Mouse (Mus musculus): Measurements from ENCODE around the gene Hspa5. TPM values are rescaled to one million over a fixed set of nuclear protein-coding genes. Genes with fewer than 3 reads are reported as not detected.

The Hspa5 gene
- polyA plus RNA-seq, 1 experiment = 520 TPM

DNA sequence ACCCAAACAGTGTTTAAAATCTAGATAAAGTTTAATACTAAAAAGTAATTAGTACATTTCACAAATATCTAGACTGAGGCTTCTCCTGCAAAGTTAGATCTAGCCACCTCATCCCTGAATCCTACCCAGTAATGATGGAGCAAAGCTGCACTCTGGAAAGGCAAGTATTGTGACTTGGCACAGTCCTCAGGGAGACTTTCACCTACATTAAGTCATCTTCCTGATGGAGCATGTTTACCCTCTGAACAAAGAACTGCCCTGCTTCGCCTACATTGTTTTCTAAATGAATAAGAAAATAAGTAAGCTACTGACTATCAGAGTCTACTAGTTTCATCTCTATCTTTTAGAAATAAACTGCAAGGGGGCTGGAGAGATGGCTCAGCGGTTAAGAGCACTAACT, 46.7 kb downstream of the Hspa5 start:
- H3K79me2 ChIP-seq (ENCODE audit: control insufficient read depth, insufficient read depth) = peaks cover 62% of the 10 kb centered on the region
- TF ChIP-seq MAX (IDR thresholded peaks at IDR 0.05) (no peak), CEBPB (IDR thresholded peaks at IDR 0.05; ENCODE audit: low read depth) (no peak)
- H3K36me3 ChIP-seq (ENCODE audit: control insufficient read depth, insufficient read depth) = peaks cover 88% of the 10 kb centered on the region

DNA sequence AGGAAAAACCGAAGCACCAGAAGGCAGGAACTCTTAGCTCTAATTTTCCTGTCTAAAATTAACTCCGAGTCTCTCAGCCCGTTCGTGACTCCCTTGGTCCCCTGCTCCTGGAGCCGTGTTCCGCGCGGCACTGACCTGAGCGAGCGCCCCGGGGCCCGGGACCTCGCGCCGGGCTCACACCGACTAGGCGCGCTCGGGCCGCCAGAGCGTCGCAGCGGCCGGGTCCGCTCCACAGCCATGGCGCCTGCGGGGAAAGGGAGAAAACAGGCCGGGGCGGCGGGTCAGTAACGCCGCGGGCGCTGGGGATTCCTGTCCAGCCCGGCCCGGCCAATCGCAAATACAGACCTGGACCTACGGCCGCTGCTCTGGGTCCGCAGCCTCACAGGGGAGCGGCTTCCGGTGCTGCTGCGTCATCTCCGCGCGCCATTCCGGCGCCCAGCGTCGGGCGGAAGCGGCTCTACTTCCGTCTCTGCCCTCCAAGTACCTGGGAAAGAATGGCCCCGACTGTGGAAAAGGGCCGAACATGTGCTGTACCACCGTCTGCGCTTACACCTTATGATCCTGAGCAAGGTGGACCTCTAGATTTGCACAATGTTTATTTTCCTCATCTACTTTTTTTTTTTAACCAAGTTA, 54.2 kb downstream of the Hspa5 start, which contains the start of gene Fbxw2:
Fbxw2 (minus strand) TSS at position 485 of the 633 bp plus-strand sequence.
- Histone ChIP-seq H3ac (ENCODE audit: control insufficient read depth, insufficient read length, low read depth) (peak within 1 kb of the TSS; percentile 96), H3K27me3 (ENCODE audit: control insufficient read depth, insufficient read depth, insufficient read length) (no peaks in the 10 kb centered on the region), H3K79me3 (ENCODE audit: low read depth) (peaks cover 27% of the 10 kb centered on the region), H3K79me2 (ENCODE audit: control insufficient read depth, insufficient read depth) (peaks cover 43% of the 10 kb centered on the region), H3K36me3 (ENCODE audit: control insufficient read depth, insufficient read depth) (peaks cover 21% of the 10 kb centered on the region), H3K4me3 (ENCODE audit: insufficient read depth, poor library complexity, severe bottlenecking) (peak within 1 kb of the TSS; percentile 89)
- no peak for TF ChIP-seq MYOD1 (IDR thresholded peaks at IDR 0.05; ENCODE audit: control insufficient read depth, insufficient read length, low read depth)
- TF ChIP-seq MAX (IDR thresholded peaks at IDR 0.05) = peak; percentile 93

More for the DNA sequence above, 46.7 kb downstream of the Hspa5 start:
- peaks cover 16% of the 10 kb centered on the region for H3K79me3 ChIP-seq (ENCODE audit: low read depth)
- no peak overlapping the region for H3K4me3 ChIP-seq (ENCODE audit: insufficient read depth, poor library complexity, severe bottlenecking)
- H3ac ChIP-seq (ENCODE audit: control insufficient read depth, insufficient read length, low read depth) = no peak overlapping the region
- no peaks in the 10 kb centered on the region for H3K27me3 ChIP-seq (ENCODE audit: control insufficient read depth, insufficient read depth, insufficient read length)

DNA sequence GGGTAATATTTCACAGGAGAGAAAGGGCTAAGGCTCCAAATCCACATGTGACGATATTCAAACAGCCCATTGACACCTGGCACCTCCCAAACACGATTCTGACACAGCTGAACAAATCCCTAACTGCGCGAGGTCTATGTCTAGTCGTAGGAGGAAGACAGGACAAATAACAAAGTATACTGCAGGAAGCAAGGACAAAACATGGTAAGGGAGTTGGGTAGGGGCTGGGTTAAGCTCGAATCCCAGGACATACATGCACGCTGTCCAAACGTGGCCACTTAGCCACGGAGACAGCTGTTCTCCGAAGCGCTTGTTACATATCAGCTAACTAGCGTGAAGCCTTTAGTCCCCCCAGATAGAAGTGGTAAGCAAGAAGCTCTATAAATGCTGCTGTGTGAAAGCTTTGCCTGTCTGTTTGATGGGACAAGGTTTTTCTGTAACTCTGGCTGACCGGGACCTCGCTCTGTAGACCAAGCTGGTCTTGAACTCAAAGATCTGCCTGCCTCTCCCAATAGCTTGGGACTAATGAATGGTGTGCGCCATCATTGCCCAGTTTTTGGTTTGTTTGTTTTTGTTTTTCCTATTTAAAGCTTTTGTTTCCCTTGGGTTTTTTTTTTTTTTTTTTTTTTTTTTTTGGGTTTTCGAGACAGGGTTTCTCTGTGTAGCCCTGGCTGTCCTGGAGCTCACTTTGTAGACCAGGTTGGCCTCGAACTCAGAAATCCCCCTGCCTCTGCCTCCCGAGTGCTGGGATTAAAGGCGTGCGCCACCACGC, 54.9 kb downstream of the Hspa5 start:
- H3K79me3 ChIP-seq (ENCODE audit: low read depth) = peaks cover 25% of the 10 kb centered on the region
- peak overlapping the region; percentile 89 for H3K4me3 ChIP-seq (ENCODE audit: insufficient read depth, poor library complexity, severe bottlenecking)
- peak overlapping the region; percentile 43 for H3ac ChIP-seq (ENCODE audit: control insufficient read depth, insufficient read length, low read depth)
- no peak for TF ChIP-seq CTCF (IDR thresholded peaks at IDR 0.05; ENCODE audit: control insufficient read depth, insufficient read depth, insufficient read length)
- no peak for TF ChIP-seq MYOD1 (IDR thresholded peaks at IDR 0.05; ENCODE audit: control insufficient read depth, insufficient read length, low read depth)
- no peak for TF ChIP-seq USF1 (IDR thresholded peaks at IDR 0.05; ENCODE audit: low read depth)
- TF ChIP-seq FOSL1 (IDR thresholded peaks at IDR 0.05; ENCODE audit: insufficient read depth, low read length, poor library complexity, severe bottlenecking) = no peak
- no peak for TF ChIP-seq MYOG (IDR thresholded peaks at IDR 0.05; ENCODE audit: control insufficient read depth, extremely low read depth, insufficient read length)
- TF ChIP-seq MAX (IDR thresholded peaks at IDR 0.05) = no peak
- peaks cover 14% of the 10 kb centered on the region for H3K36me3 ChIP-seq (ENCODE audit: control insufficient read depth, insufficient read depth)
- peaks cover 43% of the 10 kb centered on the region for H3K79me2 ChIP-seq (ENCODE audit: control insufficient read depth, insufficient read depth)
- no peaks in the 10 kb centered on the region for H3K27me3 ChIP-seq (ENCODE audit: control insufficient read depth, insufficient read depth, insufficient read length)

Other genes with a start within 250 kb of the Hspa5 start
- 23.6 TPM for gene Gapvd1, start 16.7 kb upstream of the Hspa5 start, polyA plus RNA-seq (2012; fragmentation: generic; extraction: Trizol)
- gene Rabepk, start 27.9 kb downstream of the Hspa5 start, polyA plus RNA-seq (2012; fragmentation: generic; extraction: Trizol) = 59.9 TPM
- gene Fbxw2, start 54.3 kb downstream of the Hspa5 start, polyA plus RNA-seq (2012; fragmentation: generic; extraction: Trizol) = 43.7 TPM
- gene Gm34653, start 61.0 kb downstream of the Hspa5 start, polyA plus RNA-seq (2012; fragmentation: generic; extraction: Trizol) = 0.04 TPM
- gene Cutal, start 102.4 kb downstream of the Hspa5 start, polyA plus RNA-seq (2012; fragmentation: generic; extraction: Trizol) = 0.02 TPM
- 38.2 TPM for gene Psmd5, start 103.0 kb downstream of the Hspa5 start, polyA plus RNA-seq (2012; fragmentation: generic; extraction: Trizol)
- gene Phf19, start 142.1 kb downstream of the Hspa5 start, polyA plus RNA-seq (2012; fragmentation: generic; extraction: Trizol) = 7.6 TPM
- 1.8 TPM for gene Traf1, start 189.8 kb downstream of the Hspa5 start, polyA plus RNA-seq (2012; fragmentation: generic; extraction: Trizol)